Mouse (Mus musculus) intestine, postnatal 0 days (tissue): ENCODE measurements around the gene Cntn4. TPM values are rescaled to one million over a fixed set of nuclear protein-coding genes. Genes with fewer than 3 reads are reported as not detected.
"Not testable (repeated sequence)": the region's sequence is repeated elsewhere in the genome, so short reads cannot be mapped to it uniquely, and the experiment has no call there.

Experiments
- ATAC-seq: fragments of 200-750 bp; cut with Nextera tagmentation; 2 replicates; pipeline ENCODE4 v1.8.0; 2017; ENCODE audit warnings: mild to moderate bottlenecking, moderate TSS enrichment, moderate library complexity
- H3K27ac ChIP-seq: fragments of 300-500 bp; sonication (generic); 2 replicates; pipeline ENCODE4 v1.5.1; 2014; ENCODE audit warnings: mild to moderate bottlenecking, low read depth, low read length, moderate library complexity
- H3K27me3 ChIP-seq: fragments of 300-500 bp; sonication (generic); replicated peaks from 2 replicates; pipeline ENCODE4 v1.6.1; 2014; ENCODE audit warnings: low read length, mixed read lengths; ENCODE audit not compliant: control insufficient read depth, insufficient read depth
- H3K36me3 ChIP-seq: fragments of 300-500 bp; sonication (generic); 2 replicates; pipeline ENCODE4 v1.6.1; 2014; ENCODE audit warnings: mild to moderate bottlenecking, moderate library complexity; ENCODE audit not compliant: control insufficient read depth, insufficient read depth
- H3K4me1 ChIP-seq: fragments of 300-500 bp; sonication (generic); replicated peaks from 2 replicates; pipeline ENCODE4 v1.6.1; 2014; ENCODE audit warnings: antibody characterized with exemption, low read length, mixed read lengths; ENCODE audit not compliant: control insufficient read depth, insufficient read depth
- H3K4me2 ChIP-seq: fragments of 300-500 bp; sonication (generic); replicated peaks from 2 replicates; pipeline ENCODE4 v1.6.1; 2014; ENCODE audit warnings: low read depth, mild to moderate bottlenecking, moderate library complexity
- H3K4me3 ChIP-seq: fragments of 300-500 bp; sonication (generic); 2 replicates; pipeline ENCODE4 v1.5.1; 2014; ENCODE audit warnings: low read depth, low read length
- H3K9ac ChIP-seq: fragments of 300-500 bp; sonication (generic); 2 replicates; pipeline ENCODE4 v1.6.1; 2014; ENCODE audit warnings: mild to moderate bottlenecking, low read depth, low read length
- H3K9me3 ChIP-seq: fragments of 300-500 bp; sonication (generic); 2 replicates; pipeline ENCODE4 v1.6.1; 2016; ENCODE audit warnings: mixed run types; ENCODE audit not compliant: control insufficient read depth
- CTCF ChIP-seq: sonication (generic); IDR thresholded peaks from 2 replicates; pipeline ENCODE4 v1.5.1; 2016; ENCODE audit warnings: low read depth, mild to moderate bottlenecking, control low read depth, antibody characterized with exemption, moderate library complexity
- WGBS: fragments of 180-500 bp; shearing (Covaris S2); extraction: QIAGEN DNeasy Blood & Tissue Kit; methylation state at CpG from one replicate; pipeline ENCODE4 v1.1.7; 2014; 5-methylcytosine and 5-hydroxymethylcytosine counted together
- polyA plus RNA-seq: library from polyadenylated mRNA; unstranded; fragments of >200 nt; fragmentation: Nextera tagmentation; extraction: Ambion mirVana; gene quantifications from 2 replicates; pipeline ENCODE4 v1.2.1, GENCODE M21; 2015

Gene Cntn4
- polyA plus RNA-seq, 1 experiment from 2014 or later: 0.08 TPM

DNA sequence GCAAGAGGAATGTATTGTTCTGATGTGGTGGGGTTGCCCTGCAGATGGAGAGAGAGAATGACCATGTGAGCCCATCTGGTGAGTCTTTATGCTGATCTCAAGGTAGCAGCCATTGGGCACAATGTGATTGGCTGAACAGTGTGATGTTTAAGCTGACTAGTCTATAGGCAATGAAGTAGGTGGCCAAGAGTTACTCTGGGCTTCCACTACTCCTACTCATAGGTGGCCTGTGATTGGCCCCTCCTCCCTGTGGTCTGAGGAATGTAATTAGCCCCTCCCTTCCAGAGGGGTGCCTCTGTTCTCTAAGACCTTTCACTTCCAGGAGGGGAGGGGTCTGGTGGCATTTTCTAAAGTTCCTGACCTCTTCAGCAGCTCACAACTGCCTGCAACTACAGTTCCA, 663.7 kb downstream of the Cntn4 start:
- H3K4me1 ChIP-seq: no peaks in the 10 kb centered on the region
- H3K27me3 ChIP-seq: no peaks in the 10 kb centered on the region
- H3K4me2 ChIP-seq: no peak overlapping the region
- H3K9me3 ChIP-seq: 0 out of 2 replicates have a peak, but pooled peaks cover 2% of the 10 kb centered on the region
- TF ChIP-seq CTCF: no peak
- no peak overlapping the region for H3K27ac ChIP-seq
- H3K9ac ChIP-seq: no peak overlapping the region
- H3K36me3 ChIP-seq: no peaks in the 10 kb centered on the region
- ATAC-seq: no peak
- no peak overlapping the region for H3K4me3 ChIP-seq

DNA sequence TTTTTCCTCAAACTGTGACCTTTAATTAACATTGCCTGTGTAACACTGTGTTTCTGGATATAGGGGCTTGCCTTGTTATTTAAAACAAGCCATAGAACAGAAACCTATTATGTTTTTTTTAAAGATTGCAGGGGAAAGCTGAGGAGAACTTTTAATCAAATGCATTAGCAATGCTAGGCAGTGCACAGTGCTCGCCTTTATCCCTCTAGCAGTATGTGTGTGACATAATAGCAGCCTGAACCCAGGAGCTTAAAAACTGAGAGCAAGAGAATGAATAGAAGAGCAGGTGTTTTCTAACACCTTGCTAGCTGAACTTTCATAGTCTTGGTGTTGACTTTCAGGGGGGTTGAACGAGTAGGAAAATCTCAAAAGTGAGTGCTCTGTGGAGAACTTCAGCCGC, 672.6 kb downstream of the Cntn4 start:
- no peak for TF ChIP-seq CTCF
- no peaks in the 10 kb centered on the region for H3K9me3 ChIP-seq
- H3K27me3 ChIP-seq: no peaks in the 10 kb centered on the region
- 57% methylated on average over 3 of the region's 3 CpGs for WGBS
- no peak overlapping the region for H3K4me3 ChIP-seq
- H3K4me2 ChIP-seq: no peak overlapping the region
- no peak overlapping the region for H3K27ac ChIP-seq
- no peaks in the 10 kb centered on the region for H3K36me3 ChIP-seq
- ATAC-seq: no peak
- H3K4me1 ChIP-seq: no peaks in the 10 kb centered on the region
- no peak overlapping the region for H3K9ac ChIP-seq

- Histone ChIP-seq H3K9me3 (no peaks in the 10 kb centered on the region), H3K27me3 (no peaks in the 10 kb centered on the region), H3K4me3 (no peak overlapping the region), H3K36me3 (no peaks in the 10 kb centered on the region), H3K27ac (no peak overlapping the region), H3K4me2 (no peak overlapping the region), H3K9ac (no peak overlapping the region), H3K4me1 (no peaks in the 10 kb centered on the region)
- 83% methylated on average over 2 of the region's 2 CpGs for WGBS
- ATAC-seq: no peak
- TF ChIP-seq CTCF: no peak
Observed at GRCm38 (mm10) chr6:106351389-106351788, 673.9 kb downstream of the Cntn4 start.

GRCm38 (mm10) chr6:106358801-106359200, 681.3 kb downstream of the Cntn4 start:
- not testable (repeated sequence) for H3K9ac ChIP-seq, H3K9me3 ChIP-seq, H3K36me3 ChIP-seq, ATAC-seq, H3K4me2 ChIP-seq, H3K4me3 ChIP-seq, H3K27me3 ChIP-seq, H3K27ac ChIP-seq, H3K4me1 ChIP-seq
- 78% methylated on average over 2 of the region's 2 CpGs for WGBS

- TF ChIP-seq CTCF: no peak
- Histone ChIP-seq H3K4me2 (no peak overlapping the region), H3K4me3 (no peak overlapping the region), H3K27me3 (no peaks in the 10 kb centered on the region), H3K9ac (no peak overlapping the region), H3K9me3 (no peaks in the 10 kb centered on the region), H3K36me3 (no peaks in the 10 kb centered on the region), H3K4me1 (no peaks in the 10 kb centered on the region), H3K27ac (no peak overlapping the region)
- 75% methylated on average over 6 of the region's 6 CpGs for WGBS
- ATAC-seq: no peak
Observed at GRCm38 (mm10) chr6:106381288-106382025, 704.0 kb downstream of the Cntn4 start.

- Histone ChIP-seq H3K4me3 (no peak overlapping the region), H3K4me2 (no peak overlapping the region), H3K9me3 (no peaks in the 10 kb centered on the region), H3K36me3 (no peaks in the 10 kb centered on the region), H3K27me3 (no peaks in the 10 kb centered on the region), H3K9ac (no peak overlapping the region), H3K27ac (no peak overlapping the region), H3K4me1 (no peaks in the 10 kb centered on the region)
- ATAC-seq: no peak
- WGBS: 74% methylated on average over 2 of the region's 2 CpGs
- no peak for TF ChIP-seq CTCF
Observed at GRCm38 (mm10) chr6:106387833-106388406, 710.5 kb downstream of the Cntn4 start.
